Mouse (Mus musculus): ENCODE measurements at regions not wholly inside any gene's neighbourhood (a gene's known extent, or its start where the extent isn't known, plus 50 kb on each side); places are given as distances from the start of the nearest gene placed in this dataset.

GRCm38 (mm10) chr6:67169873-67170673 lies 67.9 kb upstream of the Serbp1 start:
- H3K9ac ChIP-seq (replicated peaks; ENCODE audit: low read depth, low read length), result no peak overlapping the region
- 0 out of 2 replicates have a peak, but pooled peaks cover 2% of the 10 kb centered on the region for H3K4me1 ChIP-seq (replicated peaks; ENCODE audit: control insufficient read depth, insufficient read depth, low read length)
- H3K9me3 ChIP-seq (ENCODE audit: control insufficient read depth, low read length), result no peaks in the 10 kb centered on the region
- H3K4me3 ChIP-seq (replicated peaks; ENCODE audit: low read length), result no peak overlapping the region
- H3K27ac ChIP-seq (ENCODE audit: low read length), result no peak overlapping the region
- H3K4me2 ChIP-seq (ENCODE audit: low read length), result no peak overlapping the region
- no peaks in the 10 kb centered on the region for H3K36me3 ChIP-seq (ENCODE audit: control insufficient read depth, insufficient read depth)
- H3K27me3 ChIP-seq (replicated peaks; ENCODE audit: control insufficient read depth, insufficient read depth, low read length), result no peaks in the 10 kb centered on the region
- ATAC-seq, result peak; percentile 49
- WGBS, result 51% methylated on average over 13 of the region's 13 CpGs

- Histone ChIP-seq H3K27me3 (replicated peaks; ENCODE audit: control insufficient read depth, insufficient read depth, low read length) (no peaks in the 10 kb centered on the region), H3K4me2 (ENCODE audit: low read length) (peak overlapping the region; percentile 54), H3K36me3 (ENCODE audit: control insufficient read depth, insufficient read depth) (no peaks in the 10 kb centered on the region), H3K9me3 (ENCODE audit: control insufficient read depth, low read length) (no peaks in the 10 kb centered on the region), H3K27ac (ENCODE audit: low read length) (no peak overlapping the region), H3K4me3 (replicated peaks; ENCODE audit: low read length) (peak overlapping the region; percentile 56), H3K4me1 (replicated peaks; ENCODE audit: control insufficient read depth, insufficient read depth, low read length) (0 out of 2 replicates have a peak, but pooled peaks cover 2% of the 10 kb centered on the region), H3K9ac (replicated peaks; ENCODE audit: low read depth, low read length) (peak overlapping the region; percentile 69; the same call in 1 of the 2 replicates)
- no peak; the same call in 1 of the 2 replicates for ATAC-seq
- 42% methylated on average over 2 of the region's 2 CpGs for WGBS
These were observed 69.2 kb upstream of the Serbp1 start for GRCm38 (mm10) chr6:67168803-67169202.

- 11% methylated on average over 11 of the region's 11 CpGs for WGBS
- H3K27ac ChIP-seq (ENCODE audit: low read length), result peak overlapping the region; percentile 56; the same call in 1 of the 2 replicates
These were observed 69.8 kb upstream of the Serbp1 start for GRCm38 (mm10) chr6:67168031-67168777.

GRCm38 (mm10) chr6:67165091-67165490 lies 72.9 kb upstream of the Serbp1 start:
- H3K4me1 ChIP-seq (replicated peaks; ENCODE audit: control insufficient read depth, insufficient read depth, low read length), result 0 out of 2 replicates have a peak, but pooled peaks cover 2% of the 10 kb centered on the region
- 93% methylated on average over 6 of the region's 6 CpGs for WGBS
- H3K9me3 ChIP-seq (ENCODE audit: control insufficient read depth, low read length), result no peaks in the 10 kb centered on the region
- H3K27me3 ChIP-seq (replicated peaks; ENCODE audit: control insufficient read depth, insufficient read depth, low read length), result no peaks in the 10 kb centered on the region
- ATAC-seq, result no peak
- H3K36me3 ChIP-seq (ENCODE audit: control insufficient read depth, insufficient read depth), result no peaks in the 10 kb centered on the region
- H3K27ac ChIP-seq (ENCODE audit: low read length), result no peak overlapping the region
- no peak overlapping the region for H3K4me3 ChIP-seq (replicated peaks; ENCODE audit: low read length)
- H3K9ac ChIP-seq (replicated peaks; ENCODE audit: low read depth, low read length), result no peak overlapping the region
- H3K4me2 ChIP-seq (ENCODE audit: low read length), result no peak overlapping the region

More at GRCm38 (mm10) chr6:67168031-67168777, 69.8 kb upstream of the Serbp1 start:
- Histone ChIP-seq H3K9ac (replicated peaks; ENCODE audit: low read depth, low read length) (peak overlapping the region; percentile 69), H3K4me3 (replicated peaks; ENCODE audit: low read length) (peak overlapping the region; percentile 56), H3K36me3 (ENCODE audit: control insufficient read depth, insufficient read depth) (no peaks in the 10 kb centered on the region), H3K4me2 (ENCODE audit: low read length) (peak overlapping the region; percentile 54), H3K4me1 (replicated peaks; ENCODE audit: control insufficient read depth, insufficient read depth, low read length) (0 out of 2 replicates have a peak, but pooled peaks cover 2% of the 10 kb centered on the region), H3K27me3 (replicated peaks; ENCODE audit: control insufficient read depth, insufficient read depth, low read length) (no peaks in the 10 kb centered on the region), H3K9me3 (ENCODE audit: control insufficient read depth, low read length) (no peaks in the 10 kb centered on the region)
- ATAC-seq, result peak; percentile 93

GRCm38 (mm10) chr6:67163947-67164346 lies 74.0 kb upstream of the Serbp1 start:
- no peaks in the 10 kb centered on the region for H3K36me3 ChIP-seq (ENCODE audit: control insufficient read depth, insufficient read depth)
- 0 out of 2 replicates have a peak, but pooled peaks cover 2% of the 10 kb centered on the region for H3K4me1 ChIP-seq (replicated peaks; ENCODE audit: control insufficient read depth, insufficient read depth, low read length)
- H3K27me3 ChIP-seq (replicated peaks; ENCODE audit: control insufficient read depth, insufficient read depth, low read length), result no peaks in the 10 kb centered on the region
- H3K9me3 ChIP-seq (ENCODE audit: control insufficient read depth, low read length), result no peaks in the 10 kb centered on the region
- no peak overlapping the region for H3K4me3 ChIP-seq (replicated peaks; ENCODE audit: low read length)
- no peak overlapping the region for H3K9ac ChIP-seq (replicated peaks; ENCODE audit: low read depth, low read length)
- WGBS, result 86% methylated on average over 2 of the region's 2 CpGs
- no peak overlapping the region for H3K27ac ChIP-seq (ENCODE audit: low read length)
- no peak overlapping the region for H3K4me2 ChIP-seq (ENCODE audit: low read length)
- no peak for ATAC-seq

GRCm38 (mm10) chr6:67162814-67163213 lies 75.2 kb upstream of the Serbp1 start:
- no peak overlapping the region for H3K4me3 ChIP-seq (replicated peaks; ENCODE audit: low read length)
- H3K36me3 ChIP-seq (ENCODE audit: control insufficient read depth, insufficient read depth), result no peaks in the 10 kb centered on the region
- ATAC-seq, result no peak
- H3K9ac ChIP-seq (replicated peaks; ENCODE audit: low read depth, low read length), result no peak overlapping the region
- 0 out of 2 replicates have a peak, but pooled peaks cover 4% of the 10 kb centered on the region for H3K4me1 ChIP-seq (replicated peaks; ENCODE audit: control insufficient read depth, insufficient read depth, low read length)
- 55% methylated on average over 3 of the region's 3 CpGs for WGBS
- no peaks in the 10 kb centered on the region for H3K27me3 ChIP-seq (replicated peaks; ENCODE audit: control insufficient read depth, insufficient read depth, low read length)
- H3K27ac ChIP-seq (ENCODE audit: low read length), result no peak overlapping the region
- no peak overlapping the region for H3K4me2 ChIP-seq (ENCODE audit: low read length)
- no peaks in the 10 kb centered on the region for H3K9me3 ChIP-seq (ENCODE audit: control insufficient read depth, low read length)

- Histone ChIP-seq H3K4me2 (ENCODE audit: low read length) (no peak overlapping the region), H3K9me3 (ENCODE audit: control insufficient read depth, low read length) (no peaks in the 10 kb centered on the region), H3K4me3 (replicated peaks; ENCODE audit: low read length) (no peak overlapping the region), H3K27me3 (replicated peaks; ENCODE audit: control insufficient read depth, insufficient read depth, low read length) (no peaks in the 10 kb centered on the region), H3K9ac (replicated peaks; ENCODE audit: low read depth, low read length) (no peak overlapping the region), H3K36me3 (ENCODE audit: control insufficient read depth, insufficient read depth) (no peaks in the 10 kb centered on the region), H3K4me1 (replicated peaks; ENCODE audit: control insufficient read depth, insufficient read depth, low read length) (0 out of 2 replicates have a peak, but pooled peaks cover 4% of the 10 kb centered on the region), H3K27ac (ENCODE audit: low read length) (no peak overlapping the region)
- ATAC-seq, result no peak
- 69% methylated on average over 7 of the region's 7 CpGs for WGBS
These were observed 76.4 kb upstream of the Serbp1 start for GRCm38 (mm10) chr6:67161610-67162009.

GRCm38 (mm10) chr6:67160564-67160963 lies 77.4 kb upstream of the Serbp1 start:
- no peak for ATAC-seq
- Histone ChIP-seq H3K27ac (ENCODE audit: low read length) (no peak overlapping the region), H3K4me1 (replicated peaks; ENCODE audit: control insufficient read depth, insufficient read depth, low read length) (0 out of 2 replicates have a peak, but pooled peaks cover 4% of the 10 kb centered on the region), H3K9me3 (ENCODE audit: control insufficient read depth, low read length) (no peaks in the 10 kb centered on the region), H3K27me3 (replicated peaks; ENCODE audit: control insufficient read depth, insufficient read depth, low read length) (no peaks in the 10 kb centered on the region), H3K4me2 (ENCODE audit: low read length) (no peak overlapping the region), H3K36me3 (ENCODE audit: control insufficient read depth, insufficient read depth) (no peaks in the 10 kb centered on the region), H3K9ac (replicated peaks; ENCODE audit: low read depth, low read length) (no peak overlapping the region), H3K4me3 (replicated peaks; ENCODE audit: low read length) (no peak overlapping the region)
- 86% methylated on average over 3 of the region's 3 CpGs for WGBS
